Mouse (Mus musculus) ES-E14 (cell line): ENCODE data around the gene Pced1b. TPM values are rescaled to one million over a fixed set of nuclear protein-coding genes. Genes with fewer than 3 reads are reported as not detected.

ENCODE experiments used
- DNase-seq: peaks from one replicate; pipeline ENCODE4 v3.0.0-alpha.2; 2013; ENCODE audit warnings: low read depth, low spot score
- H3K27ac ChIP-seq: 2 replicates; pipeline ENCODE4 v1.5.1; 2012; ENCODE audit warnings: low read depth, mild to moderate bottlenecking, low read length, moderate library complexity, mixed read lengths; ENCODE audit not compliant: poor library complexity, insufficient read depth, severe bottlenecking
- H3K36me3 ChIP-seq: 2 replicates; pipeline ENCODE4 v1.6.1; 2012; ENCODE audit warnings: mild to moderate bottlenecking, low read length, moderate library complexity, mixed read lengths; ENCODE audit not compliant: control insufficient read depth, poor library complexity, insufficient read depth, severe bottlenecking
- H3K4me1 ChIP-seq, 2 experiments: fragments of 150-350 bp in 1 of 2; sonication (generic) in 1 of 2; 2 replicates each; pipeline ENCODE4 v1.6.1; 2012; ENCODE audit warnings: low read length in 2 of 2, mild to moderate bottlenecking in 1 of 2, mixed read lengths in 1 of 2; ENCODE audit not compliant: control insufficient read depth in 2 of 2, insufficient read depth in 2 of 2, poor library complexity in 1 of 2
- H3K4me3 ChIP-seq, 2 experiments: fragments of 150-350 bp in 1 of 2; sonication (generic) in 1 of 2; 2 replicates each; pipeline ENCODE4 v1.5.1; 2012; ENCODE audit warnings: low read length in 2 of 2, low read depth in 1 of 2, mild to moderate bottlenecking in 1 of 2, mixed read lengths in 1 of 2; ENCODE audit not compliant: insufficient read depth in 1 of 2, poor library complexity in 1 of 2, severe bottlenecking in 1 of 2
- H3K9ac ChIP-seq: 2 replicates; pipeline ENCODE4 v1.6.1; 2012; ENCODE audit warnings: low read depth, mild to moderate bottlenecking, low read length, mixed read lengths; ENCODE audit not compliant: poor library complexity, insufficient read depth, severe bottlenecking
- H3K9me3 ChIP-seq: fragments of 150-350 bp; sonication (generic); 2 replicates; pipeline ENCODE4 v1.6.1; 2012; ENCODE audit warnings: low read depth, mild to moderate bottlenecking, low read length; ENCODE audit not compliant: control insufficient read depth, insufficient read depth
- CHD2 ChIP-seq: IDR thresholded peaks from 2 replicates; pipeline ENCODE4 v1.6.1; 2014; ENCODE audit warnings: mild to moderate bottlenecking, low read depth, low read length, inconsistent platforms
- HCFC1 ChIP-seq: IDR thresholded peaks from 2 replicates; pipeline ENCODE4 v1.6.1; 2012; ENCODE audit warnings: low read length, inconsistent platforms, borderline replicate concordance; ENCODE audit not compliant: insufficient read depth
- MAFK ChIP-seq: IDR thresholded peaks from 2 replicates; pipeline ENCODE4 v1.6.1; 2014; ENCODE audit warnings: mild to moderate bottlenecking, low read depth, low read length, inconsistent platforms; ENCODE audit not compliant: insufficient read depth
- ZC3H11A ChIP-seq: IDR thresholded peaks from 2 replicates; pipeline ENCODE4 v1.6.1; 2012; ENCODE audit warnings: low read depth, mild to moderate bottlenecking, inconsistent platforms, low read length, borderline replicate concordance
- ZNF384 ChIP-seq: IDR thresholded peaks from 2 replicates; pipeline ENCODE4 v1.6.1; 2012; ENCODE audit warnings: low read depth, low read length, inconsistent platforms
- in situ Hi-C, 2 experiments: fragments of 600-800 bp; cut with MboI; formaldehyde crosslinking; loops; one replicate each; pipeline ENCODE4 v1.15.1; 2025; ENCODE audit warnings: low sequenced_read_pairs in 2 of 2, inconsistent platforms in 1 of 2; ENCODE audit not compliant: unreplicated experiment in 2 of 2
- total RNA-seq: library from RNA; depleted of rRNA; stranded (reverse); fragments of 300-350 nt; gene quantifications from 2 replicates; pipeline ENCODE4 v1.2.3, GENCODE M21; 2012

Gene Pced1b
- total RNA-seq, 1 experiment: 29.0 TPM

- H3K36me3 ChIP-seq: no peaks in the 10 kb centered on the region
- 0 out of 4 replicates have a peak, but pooled peaks cover 2% of the 10 kb centered on the region in 2 experiments for H3K4me1 ChIP-seq
- no peak overlapping the region for H3K27ac ChIP-seq
- TF ChIP-seq CHD2 (no peak), MAFK (no peak), ZC3H11A (no peak), ZNF384 (no peak), HCFC1 (no peak)
- no peak for DNase-seq
- peak overlapping the region in 1 of 2 experiments; percentile 25; a peak in 1 of 4 replicates for H3K4me3 ChIP-seq
- in situ Hi-C loops: no loop called here
- H3K9ac ChIP-seq: no peak overlapping the region
- H3K9me3 ChIP-seq: no peaks in the 10 kb centered on the region; the same call in 1 of the 2 replicates
These were observed 76.6 kb downstream of the Pced1b start for GRCm38 (mm10) chr15:97323466-97323865.

GRCm38 (mm10) chr15:97324311-97324710 lies 77.4 kb downstream of the Pced1b start:
- H3K36me3 ChIP-seq: no peaks in the 10 kb centered on the region
- no peaks in the 10 kb centered on the region; the same call in 1 of the 2 replicates for H3K9me3 ChIP-seq
- H3K27ac ChIP-seq: no peak overlapping the region
- H3K9ac ChIP-seq: no peak overlapping the region
- no peak overlapping the region for H3K4me3 ChIP-seq
- in situ Hi-C loops: no loop called here
- no peak for DNase-seq
- TF ChIP-seq HCFC1 (no peak), ZNF384 (no peak)
- H3K4me1 ChIP-seq: peaks cover 2 to 6% of the 10 kb centered on the region in 2 experiments; a peak in 2 of 4 replicates

- DNase-seq: peak; percentile 82
- TF ChIP-seq HCFC1 (no peak), ZNF384 (peak; percentile 90), ZC3H11A (peak; percentile 90)
- peaks cover 6 to 7% of the 10 kb centered on the region in 2 experiments; a peak in 3 of 4 replicates for H3K4me1 ChIP-seq
- H3K9me3 ChIP-seq: no peaks in the 10 kb centered on the region; the same call in 1 of the 2 replicates
- peak overlapping the region; percentile 32 to 34 for H3K4me3 ChIP-seq
- in situ Hi-C loops: no loop called here
- peak overlapping the region; percentile 49; the same call in 1 of the 2 replicates for H3K27ac ChIP-seq
- no peaks in the 10 kb centered on the region for H3K36me3 ChIP-seq
- no peak overlapping the region for H3K9ac ChIP-seq
These were observed 80.7 kb downstream of the Pced1b start for GRCm38 (mm10) chr15:97327500-97328081.

GRCm38 (mm10) chr15:97332582-97332981 lies 85.7 kb downstream of the Pced1b start:
- Histone ChIP-seq H3K9ac (no peak overlapping the region), H3K27ac (peak overlapping the region; percentile 93), H3K9me3 (no peaks in the 10 kb centered on the region; the same call in 1 of the 2 replicates), H3K36me3 (0 out of 2 replicates have a peak, but pooled peaks cover 2% of the 10 kb centered on the region), H3K4me1 (peaks cover 6 to 18% of the 10 kb centered on the region in 2 experiments; a peak in 3 of 4 replicates), H3K4me3 (no peak overlapping the region)
- in situ Hi-C loops: no loop called here
- TF ChIP-seq ZNF384 (no peak), MAFK (no peak), ZC3H11A (no peak), CHD2 (no peak), HCFC1 (no peak)
- DNase-seq: peak; percentile 57
